Mouse (Mus musculus) heart, postnatal 0 days (tissue): ENCODE data around the gene Hltf.

ENCODE experiments used
- CTCF ChIP-seq: IDR thresholded peaks from 2 replicates; pipeline ENCODE4 v1.5.1; 2016; ENCODE audit warnings: antibody characterized with exemption, control low read depth, low read depth
- EP300 ChIP-seq: IDR thresholded peaks from 2 replicates; pipeline ENCODE4 v1.6.1; 2016; ENCODE audit warnings: antibody characterized with exemption, low read depth

DNA sequence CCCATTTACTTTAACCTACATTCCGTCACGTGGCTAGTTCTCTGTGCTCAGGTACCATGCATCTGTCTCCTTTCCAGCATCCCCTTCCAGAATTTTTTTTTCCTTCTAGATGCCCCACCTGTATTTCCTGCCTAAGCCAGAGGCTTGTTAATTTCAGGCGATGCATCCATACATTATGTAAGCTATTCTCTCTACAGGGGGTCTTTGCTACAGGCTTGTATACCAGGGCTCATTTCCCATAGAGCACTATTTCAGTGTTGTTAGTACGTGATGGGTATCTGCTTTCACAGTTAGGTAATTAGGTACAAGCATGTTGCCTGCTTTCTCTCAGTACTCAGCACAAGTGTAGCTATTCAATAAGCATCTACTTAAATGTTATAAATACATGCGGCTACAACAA, 29.8 kb upstream of the Hltf start:
- TF ChIP-seq EP300 (no peak), CTCF (no peak)
